Mouse (Mus musculus): ENCODE measurements around the gene Lrrc46. TPM values are rescaled to one million over a fixed set of nuclear protein-coding genes. Genes with fewer than 3 reads are reported as not detected.

Lrrc46 gene
- polyA plus RNA-seq, 1 experiment from 2014 or later = 0.17 TPM

DNA sequence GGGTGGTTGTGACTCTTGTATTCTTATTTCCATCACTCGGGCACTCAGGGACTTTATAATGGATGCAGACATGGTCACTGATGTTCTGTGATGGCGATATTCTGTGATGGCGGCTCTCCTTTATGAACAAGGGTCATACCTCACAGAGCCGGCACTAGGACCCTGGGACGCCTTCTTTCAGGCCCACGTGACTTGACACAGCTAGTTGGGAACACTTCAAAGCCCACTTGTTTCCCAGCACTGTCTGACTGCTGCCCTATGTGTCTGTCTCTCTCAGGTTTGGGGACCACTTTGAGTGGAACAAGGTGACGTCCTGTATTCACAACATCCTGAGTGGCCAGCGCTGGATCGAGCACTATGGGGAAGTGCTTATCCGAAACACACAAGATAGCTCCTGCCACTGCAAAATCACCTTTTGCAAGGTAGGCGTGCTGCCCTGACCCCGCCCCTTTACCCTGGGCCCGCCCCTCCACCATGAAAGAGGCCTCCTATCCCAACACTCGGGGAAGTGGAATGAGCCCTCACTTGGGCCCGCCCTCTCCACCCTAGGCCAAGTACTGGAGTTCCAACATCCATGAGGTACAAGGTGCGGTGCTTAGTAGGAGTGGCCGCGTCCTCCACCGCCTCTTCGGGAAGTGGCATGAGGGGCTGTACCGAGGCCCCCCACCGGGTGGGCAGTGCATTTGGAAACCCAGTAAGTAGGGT is 25.6 kb upstream of the Lrrc46 start:
- H3K9ac ChIP-seq (ENCODE audit: low read depth, low read length) = no peak overlapping the region
- no peak overlapping the region for H3K4me2 ChIP-seq (replicated peaks; ENCODE audit: low read depth)
- peak; percentile 75 for ATAC-seq
- TF ChIP-seq CTCF (IDR thresholded peaks at IDR 0.05; ENCODE audit: low read depth) = no peak
- no peaks in the 10 kb centered on the region for H3K9me3 ChIP-seq (ENCODE audit: control insufficient read depth)
- 47% methylated on average over 22 of the region's 22 CpGs for WGBS
- 0 out of 2 replicates have a peak, but pooled peaks cover 3% of the 10 kb centered on the region for H3K4me1 ChIP-seq (replicated peaks; ENCODE audit: control insufficient read depth, insufficient read depth, low read length)
- no peak overlapping the region for H3K4me3 ChIP-seq (ENCODE audit: low read depth, low read length)
- H3K27ac ChIP-seq (ENCODE audit: low read depth, low read length) = no peak overlapping the region
- peaks cover 25% of the 10 kb centered on the region for H3K36me3 ChIP-seq (ENCODE audit: control insufficient read depth, insufficient read depth)
- no peaks in the 10 kb centered on the region for H3K27me3 ChIP-seq (replicated peaks; ENCODE audit: control insufficient read depth, insufficient read depth, low read length)

DNA sequence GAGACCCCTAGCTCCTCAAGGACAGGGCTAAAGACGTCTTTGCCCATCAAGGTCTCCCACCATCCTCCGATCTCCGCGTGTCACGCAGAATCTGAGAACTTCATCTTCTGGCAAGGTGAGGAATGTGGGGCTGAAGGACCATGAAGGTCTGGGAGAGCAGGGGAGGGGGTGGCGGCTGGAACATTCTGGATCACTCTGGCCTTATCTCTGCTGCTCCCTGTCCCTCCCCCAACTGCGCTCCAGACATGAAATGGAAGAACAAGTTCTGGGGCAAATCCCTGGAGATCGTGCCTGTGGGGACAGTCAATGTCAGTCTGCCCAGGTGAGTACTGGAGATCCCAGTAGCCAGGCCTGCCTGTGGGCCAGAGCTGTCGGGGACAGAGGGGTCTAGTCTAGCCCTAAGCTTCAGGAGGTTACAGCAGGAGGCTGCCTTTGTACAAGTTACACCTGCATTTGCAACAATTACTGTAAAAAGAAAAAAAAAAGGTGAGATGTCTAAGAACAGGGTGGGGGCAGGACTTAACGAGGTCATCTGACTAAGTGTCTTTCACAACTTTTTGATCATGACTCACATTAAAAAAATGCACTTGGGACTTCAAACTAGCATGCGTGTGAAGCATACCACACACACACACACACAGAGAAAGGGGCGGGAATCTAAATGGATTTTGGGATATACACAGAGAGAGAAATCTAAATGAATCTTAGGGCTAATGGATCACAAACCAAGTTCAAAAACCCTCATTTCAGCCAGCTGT is 24.5 kb upstream of the Lrrc46 start:
- H3K4me1 ChIP-seq (replicated peaks; ENCODE audit: control insufficient read depth, insufficient read depth, low read length) = 0 out of 2 replicates have a peak, but pooled peaks cover 3% of the 10 kb centered on the region
- peaks cover 36% of the 10 kb centered on the region for H3K36me3 ChIP-seq (ENCODE audit: control insufficient read depth, insufficient read depth)
- WGBS = 80% methylated on average over 12 of the region's 12 CpGs
- H3K4me2 ChIP-seq (replicated peaks; ENCODE audit: low read depth) = no peak overlapping the region
- ATAC-seq = no peak
- no peak overlapping the region for H3K4me3 ChIP-seq (ENCODE audit: low read depth, low read length)
- H3K9ac ChIP-seq (ENCODE audit: low read depth, low read length) = no peak overlapping the region
- H3K27ac ChIP-seq (ENCODE audit: low read depth, low read length) = 0 out of 2 replicates have a peak overlapping the region, but pooled peaks have one; percentile 15
- H3K9me3 ChIP-seq (ENCODE audit: control insufficient read depth) = no peaks in the 10 kb centered on the region
- H3K27me3 ChIP-seq (replicated peaks; ENCODE audit: control insufficient read depth, insufficient read depth, low read length) = no peaks in the 10 kb centered on the region
- no peak for TF ChIP-seq CTCF (IDR thresholded peaks at IDR 0.05; ENCODE audit: low read depth)

DNA sequence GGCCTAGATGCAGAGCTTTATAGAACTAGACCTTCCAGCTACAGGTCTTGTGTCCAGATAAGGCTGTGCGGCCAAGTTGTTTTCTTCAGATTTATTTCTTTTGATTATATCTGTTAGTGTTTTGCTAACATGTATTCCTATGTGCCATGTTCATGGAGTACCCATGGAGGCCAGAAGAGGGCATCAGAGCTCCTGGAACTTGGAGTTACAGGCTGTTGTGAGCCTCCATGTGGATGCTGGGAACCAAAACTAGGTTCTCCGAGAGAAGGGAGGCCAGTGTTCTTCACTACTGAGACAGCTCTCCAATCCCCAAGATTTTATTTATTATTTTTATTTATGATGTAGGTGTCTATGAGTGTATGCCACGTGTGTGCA is 22.7 kb upstream of the Lrrc46 start:
- H3K27ac ChIP-seq (ENCODE audit: low read depth, low read length) = no peak overlapping the region
- ATAC-seq = no peak
- TF ChIP-seq CTCF (IDR thresholded peaks at IDR 0.05; ENCODE audit: low read depth) = peak; percentile 54

DNA sequence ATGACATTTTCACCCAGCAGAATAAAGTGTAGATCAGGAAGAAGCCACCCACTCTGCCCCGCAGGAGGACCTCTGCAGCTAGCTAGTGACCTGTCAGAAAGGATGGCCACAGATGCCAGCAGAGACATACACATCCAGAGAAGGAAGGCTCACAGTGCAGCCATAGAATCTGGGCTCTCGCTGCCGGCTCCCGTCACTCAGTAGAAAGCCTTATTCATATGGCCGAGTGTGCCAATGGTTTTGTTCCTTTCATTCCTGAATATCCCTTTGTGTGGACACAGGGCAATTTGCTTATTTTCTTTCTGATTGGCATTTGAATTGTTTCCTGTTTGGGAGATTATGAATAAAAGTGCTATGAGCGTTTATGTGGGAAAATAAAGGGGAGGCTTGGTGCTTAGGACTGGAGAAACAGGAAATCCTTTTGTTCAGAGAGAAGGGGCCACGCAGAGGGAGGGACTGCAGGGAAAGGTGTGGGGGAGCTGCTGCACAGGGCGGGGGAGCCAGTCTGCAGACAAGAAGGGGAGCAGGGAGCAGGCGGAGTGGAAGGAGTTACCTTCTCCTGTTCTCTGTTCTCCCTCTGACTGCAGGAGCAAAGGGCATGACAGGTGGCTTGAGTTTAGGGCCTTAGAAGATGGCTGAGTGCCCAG is 22.2 kb upstream of the Lrrc46 start:
- no peak overlapping the region for H3K4me2 ChIP-seq (replicated peaks; ENCODE audit: low read depth)
- 0 out of 2 replicates have a peak overlapping the region, but pooled peaks have one; percentile 0 for H3K9ac ChIP-seq (ENCODE audit: low read depth, low read length)
- H3K9me3 ChIP-seq (ENCODE audit: control insufficient read depth) = no peaks in the 10 kb centered on the region
- 0 out of 2 replicates have a peak, but pooled peaks cover 3% of the 10 kb centered on the region for H3K4me1 ChIP-seq (replicated peaks; ENCODE audit: control insufficient read depth, insufficient read depth, low read length)
- no peak overlapping the region; the same call in 1 of the 2 replicates for H3K27ac ChIP-seq (ENCODE audit: low read depth, low read length)
- 0 out of 2 replicates have a peak, but pooled peaks have one; percentile 16 for ATAC-seq
- WGBS = 56% methylated on average over 9 of the region's 9 CpGs
- H3K36me3 ChIP-seq (ENCODE audit: control insufficient read depth, insufficient read depth) = peaks cover 58% of the 10 kb centered on the region
- no peak for TF ChIP-seq CTCF (IDR thresholded peaks at IDR 0.05; ENCODE audit: low read depth)
- no peak overlapping the region for H3K4me3 ChIP-seq (ENCODE audit: low read depth, low read length)
- no peaks in the 10 kb centered on the region for H3K27me3 ChIP-seq (replicated peaks; ENCODE audit: control insufficient read depth, insufficient read depth, low read length)

More for the DNA sequence above, 22.7 kb upstream of the Lrrc46 start:
- Histone ChIP-seq H3K4me3 (ENCODE audit: low read depth, low read length) (no peak overlapping the region), H3K4me1 (replicated peaks; ENCODE audit: control insufficient read depth, insufficient read depth, low read length) (0 out of 2 replicates have a peak, but pooled peaks cover 3% of the 10 kb centered on the region), H3K9me3 (ENCODE audit: control insufficient read depth) (no peaks in the 10 kb centered on the region), H3K9ac (ENCODE audit: low read depth, low read length) (no peak overlapping the region), H3K36me3 (ENCODE audit: control insufficient read depth, insufficient read depth) (peaks cover 53% of the 10 kb centered on the region), H3K4me2 (replicated peaks; ENCODE audit: low read depth) (no peak overlapping the region), H3K27me3 (replicated peaks; ENCODE audit: control insufficient read depth, insufficient read depth, low read length) (no peaks in the 10 kb centered on the region)
- 80% methylated on average over 3 of the region's 3 CpGs for WGBS

DNA sequence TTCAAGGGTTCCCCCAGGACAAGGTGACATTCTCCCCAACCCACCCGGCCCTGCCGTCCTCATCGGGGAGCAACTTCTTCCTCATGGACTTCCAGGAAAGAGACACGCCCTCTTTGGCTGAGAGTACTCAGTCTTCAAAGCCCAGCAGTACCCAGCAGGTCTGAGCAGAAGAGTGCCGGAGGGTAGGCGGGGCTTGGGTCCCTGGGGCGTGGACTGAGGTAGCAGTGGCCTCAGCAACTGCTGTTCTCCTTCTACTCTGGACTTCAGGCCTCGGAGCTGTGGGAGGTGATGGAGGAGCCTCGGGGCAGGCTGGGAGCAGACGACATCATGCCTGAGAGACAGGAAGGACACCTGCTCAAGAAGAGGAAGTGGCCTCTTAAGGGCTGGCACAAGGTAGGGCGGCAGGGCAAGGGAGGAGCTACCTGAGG is 11.0 kb upstream of the Lrrc46 start:
- 0 out of 2 replicates have a peak overlapping the region, but pooled peaks have one; percentile 1 for H3K9ac ChIP-seq (ENCODE audit: low read depth, low read length)
- H3K27me3 ChIP-seq (replicated peaks; ENCODE audit: control insufficient read depth, insufficient read depth, low read length) = no peaks in the 10 kb centered on the region
- peak overlapping the region; percentile 91 for H3K27ac ChIP-seq (ENCODE audit: low read depth, low read length)
- peaks cover 5% of the 10 kb centered on the region; the same call in 1 of the 2 replicates for H3K4me1 ChIP-seq (replicated peaks; ENCODE audit: control insufficient read depth, insufficient read depth, low read length)
- ATAC-seq = peak; percentile 87
- no peak for TF ChIP-seq CTCF (IDR thresholded peaks at IDR 0.05; ENCODE audit: low read depth)
- peak overlapping the region; percentile 93 for H3K4me2 ChIP-seq (replicated peaks; ENCODE audit: low read depth)
- 11% methylated on average over 11 of the region's 11 CpGs for whole genome bisulfite sequencing
- H3K4me3 ChIP-seq (ENCODE audit: low read depth, low read length) = peak overlapping the region; percentile 77
- H3K36me3 ChIP-seq (ENCODE audit: control insufficient read depth, insufficient read depth) = peaks cover 47% of the 10 kb centered on the region
- no peaks in the 10 kb centered on the region for H3K9me3 ChIP-seq (ENCODE audit: control insufficient read depth)
